Mouse (Mus musculus) ES-E14 (cell line): ENCODE measurements around the gene Fgd3.

Experiments used
- ZC3H11A ChIP-seq: IDR thresholded peaks from 2 replicates; pipeline ENCODE4 v1.6.1; 2012; ENCODE audit warnings: low read depth, mild to moderate bottlenecking, inconsistent platforms, low read length, borderline replicate concordance
- ZNF384 ChIP-seq: IDR thresholded peaks from 2 replicates; pipeline ENCODE4 v1.6.1; 2012; ENCODE audit warnings: low read depth, low read length, inconsistent platforms

- TF ChIP-seq ZC3H11A, result no peak
- TF ChIP-seq ZNF384, result no peak
These were observed 105.0 kb downstream of the Fgd3 start for GRCm38 (mm10) chr13:49215128-49215503.
